Mouse (Mus musculus) cerebellum, adult 11 months (tissue): ENCODE measurements around the gene Dynlt1c.
"Not testable (repeated sequence)": the region's sequence is repeated elsewhere in the genome, so short reads cannot be mapped to it uniquely, and the experiment has no call there.

ENCODE experiments used
- DNase-seq: peaks from one replicate; pipeline ENCODE4 v3.0.0; 2022

The Dynlt1c gene

DNA sequence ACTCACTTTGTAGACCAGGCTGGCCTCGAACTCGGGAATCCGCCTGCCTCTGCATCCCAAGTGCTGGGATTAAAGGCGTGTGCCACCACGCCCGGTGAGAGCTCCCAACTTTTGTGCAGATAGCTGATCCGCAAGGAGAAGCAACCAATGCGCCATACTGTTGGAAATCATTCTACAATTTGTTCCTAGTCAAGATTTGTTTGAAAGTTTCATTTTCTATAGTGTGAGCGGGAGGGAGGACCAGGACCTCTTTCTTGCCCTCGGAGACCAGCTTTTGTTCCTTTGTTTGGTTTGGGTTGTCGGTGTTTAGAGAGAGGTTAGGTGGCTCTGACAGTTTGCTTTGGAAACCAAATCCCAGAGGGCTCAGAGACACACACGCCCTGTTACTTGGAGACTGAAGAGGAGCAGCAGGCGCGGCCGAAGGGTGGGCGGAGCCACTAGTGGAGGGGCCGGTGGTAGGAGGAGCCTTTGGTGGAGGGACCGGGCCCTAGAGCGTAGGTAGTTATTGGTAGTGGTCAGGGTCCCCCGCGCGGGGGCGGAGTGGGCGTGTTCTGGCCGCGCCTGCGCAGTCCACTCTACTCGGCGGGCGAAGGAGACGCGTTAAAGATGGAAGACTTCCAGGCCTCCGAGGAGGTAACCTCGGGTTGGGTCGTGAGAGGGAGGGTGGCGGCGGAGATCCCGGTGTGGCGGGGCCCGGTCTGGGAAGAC, at the start of gene Dynlt1c:
Dynlt1c (plus strand) TSS at position 468 of the 708 bp plus-strand sequence.
- DNase-seq = peak; percentile 71

DNA sequence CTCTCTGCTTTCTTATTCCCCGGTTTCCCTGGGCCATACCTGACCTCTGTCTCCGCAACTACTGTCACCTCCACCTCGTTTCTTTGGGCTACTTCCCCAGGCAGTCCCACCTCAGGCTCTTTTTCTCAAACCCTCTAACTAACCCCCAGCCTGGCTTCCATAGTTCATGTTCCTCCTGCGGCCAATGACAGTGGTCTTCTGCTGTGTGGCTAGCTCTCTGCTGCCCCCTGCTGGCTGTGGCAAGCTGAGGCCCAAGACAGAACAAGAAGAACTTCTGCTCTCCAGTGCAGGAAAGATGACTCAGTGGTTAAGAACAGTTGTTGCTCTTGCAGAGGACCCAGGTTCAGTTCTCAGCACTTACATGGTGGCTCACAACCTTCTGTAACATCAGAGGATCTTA, 47.7 kb upstream of the Dynlt1c start:
- DNase-seq = not testable (repeated sequence)

DNA sequence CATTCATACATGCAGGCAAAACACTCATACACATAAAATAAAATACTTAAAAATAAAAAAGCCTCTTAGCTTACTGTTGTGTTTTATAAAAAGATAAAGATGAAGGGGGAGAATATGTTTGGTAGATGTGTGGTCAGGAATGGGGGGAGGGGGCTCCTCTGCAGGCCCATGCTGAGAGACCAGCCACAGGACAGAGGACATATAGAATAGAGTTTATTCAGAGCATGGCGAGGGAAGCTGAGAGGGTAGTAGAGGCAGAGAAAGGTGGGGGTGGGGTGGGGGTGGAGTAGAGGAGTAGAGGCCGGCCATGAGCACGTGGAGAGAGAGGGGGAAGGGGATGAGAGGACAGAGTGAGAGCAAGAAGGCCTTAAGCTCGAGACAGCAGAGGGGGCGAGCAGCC, 47.2 kb upstream of the Dynlt1c start:
- DNase-seq = not testable (repeated sequence)

DNA sequence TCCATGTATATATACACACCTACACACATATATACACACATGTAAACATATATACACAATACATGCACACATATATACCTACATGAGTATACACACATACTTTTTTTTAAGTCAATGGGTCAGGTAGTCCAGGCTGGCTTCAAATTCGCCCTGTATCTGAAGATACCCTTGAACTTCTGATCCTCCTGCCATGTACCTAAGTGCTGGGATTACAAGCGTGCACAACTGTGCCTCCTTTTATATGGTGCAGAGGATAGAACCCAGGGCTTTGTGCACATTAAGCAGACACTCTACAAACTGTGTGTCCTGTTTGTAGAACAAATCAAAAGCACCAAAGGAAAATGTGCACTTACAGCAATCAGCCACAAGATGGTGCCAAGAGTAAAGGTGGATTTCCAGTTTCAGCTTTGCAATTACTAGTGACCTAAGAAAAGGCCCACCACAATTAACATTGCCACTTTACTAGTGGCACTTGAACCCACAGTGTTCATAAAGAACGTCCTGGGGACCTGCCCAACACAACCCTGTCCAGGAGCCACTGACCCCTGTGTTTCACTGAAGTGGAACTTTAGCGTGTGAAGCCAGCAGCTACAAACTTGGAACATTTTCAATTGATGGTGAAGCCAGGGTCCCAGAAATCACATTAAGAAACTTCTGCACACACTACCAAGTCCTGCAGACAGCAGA, 41.9 kb upstream of the Dynlt1c start:
- DNase-seq = not testable (repeated sequence)

DNA sequence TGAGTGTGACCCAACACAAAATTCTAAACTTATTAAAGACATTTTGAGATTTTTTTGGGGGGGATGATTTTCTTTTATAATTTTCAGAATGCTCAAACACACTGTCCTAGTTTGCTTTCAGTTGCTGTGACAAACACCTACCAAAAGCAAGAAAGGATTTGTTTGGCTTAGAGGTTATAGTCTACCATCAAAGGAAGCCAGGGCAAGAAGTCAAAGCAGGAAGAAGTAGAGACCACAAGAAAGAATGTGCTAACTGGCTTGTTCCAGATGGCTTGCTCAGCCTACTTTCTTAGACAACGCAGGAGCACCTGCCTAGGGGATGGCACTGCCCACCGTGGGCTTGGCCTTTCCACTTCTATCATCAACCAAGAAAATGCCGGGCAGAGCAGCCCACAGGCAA, 36.6 kb upstream of the Dynlt1c start:
- DNase-seq = not testable (repeated sequence)

DNA sequence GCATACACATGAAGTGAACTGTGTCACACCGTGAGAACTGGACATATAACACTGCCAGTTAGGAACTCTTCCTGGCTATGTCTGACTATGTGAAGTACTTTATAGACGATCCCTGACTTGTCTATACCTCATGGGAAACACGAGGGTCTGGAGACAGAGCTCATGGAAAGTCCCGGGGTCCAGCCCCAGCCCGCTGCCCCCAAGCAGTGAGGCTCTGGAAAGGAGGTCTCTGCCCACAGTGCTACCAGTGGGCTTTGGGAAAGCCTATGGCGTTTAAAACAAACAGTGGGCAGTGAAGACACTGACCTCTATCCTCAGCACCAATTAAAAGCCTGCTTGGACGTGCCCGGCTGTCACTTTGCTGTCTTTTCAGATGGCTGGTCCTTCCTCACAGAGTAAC, 33.6 kb upstream of the Dynlt1c start:
- DNase-seq = not testable (repeated sequence)

DNA sequence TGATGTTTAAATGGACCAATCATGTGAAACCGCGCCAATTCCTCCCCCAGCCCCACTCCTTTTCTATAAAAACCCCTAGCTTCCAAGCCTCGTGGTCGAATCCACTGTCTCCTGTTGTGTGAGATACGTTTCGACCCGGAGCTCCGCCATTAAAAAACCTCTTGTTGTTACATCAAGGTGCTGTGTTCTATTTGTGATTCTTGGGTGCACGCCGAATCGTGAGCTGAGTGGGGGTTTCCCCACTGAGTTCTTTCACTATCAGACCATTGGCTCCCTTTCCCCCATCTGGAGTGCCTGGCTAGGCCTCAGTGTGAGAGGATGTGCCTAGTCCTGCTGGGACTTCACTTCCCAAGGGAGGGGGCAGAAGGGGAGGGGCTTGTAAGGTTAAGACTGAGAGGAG, 30.2 kb upstream of the Dynlt1c start:
- DNase-seq = not testable (repeated sequence)

DNA sequence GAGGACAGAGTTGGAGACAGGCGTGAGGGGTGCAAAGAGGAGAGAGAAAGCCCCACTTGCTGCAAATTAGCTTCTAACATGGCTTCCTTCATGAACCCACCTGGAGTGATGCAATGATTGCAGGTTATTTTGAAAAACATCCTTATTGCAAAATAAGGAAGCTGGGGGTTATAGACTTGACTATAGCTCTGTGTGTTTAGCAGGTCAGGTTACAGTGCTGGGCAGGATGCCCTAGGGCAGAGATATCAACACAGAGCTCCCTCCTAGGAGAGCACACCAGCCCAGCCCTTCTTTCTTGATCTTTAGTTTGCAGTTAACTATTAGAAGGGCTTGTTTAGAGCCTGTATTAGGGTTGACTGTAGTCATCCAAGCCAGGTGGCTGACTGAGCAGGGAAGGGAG, 29.3 kb upstream of the Dynlt1c start:
- not testable (repeated sequence) for DNase-seq

DNA sequence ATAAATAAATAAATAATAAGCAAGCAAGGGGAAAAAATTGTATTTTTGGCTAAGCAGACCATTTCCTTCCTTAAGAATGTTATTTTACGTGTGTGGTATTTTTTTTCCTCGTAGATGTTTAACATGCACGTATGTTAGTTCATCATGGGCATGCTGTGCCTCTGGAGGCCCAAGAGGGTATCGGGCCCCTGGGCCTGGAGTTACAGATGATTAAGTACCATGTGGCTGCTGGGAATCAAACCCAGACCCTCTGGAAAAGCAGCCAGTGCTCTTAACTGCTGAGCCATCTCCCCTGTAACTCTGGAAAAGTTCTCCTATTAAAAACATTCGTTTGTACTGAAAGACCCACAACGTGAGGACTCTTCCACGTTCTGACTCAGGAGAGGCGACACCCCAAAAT, 26.1 kb upstream of the Dynlt1c start:
- not testable (repeated sequence) for DNase-seq

DNA sequence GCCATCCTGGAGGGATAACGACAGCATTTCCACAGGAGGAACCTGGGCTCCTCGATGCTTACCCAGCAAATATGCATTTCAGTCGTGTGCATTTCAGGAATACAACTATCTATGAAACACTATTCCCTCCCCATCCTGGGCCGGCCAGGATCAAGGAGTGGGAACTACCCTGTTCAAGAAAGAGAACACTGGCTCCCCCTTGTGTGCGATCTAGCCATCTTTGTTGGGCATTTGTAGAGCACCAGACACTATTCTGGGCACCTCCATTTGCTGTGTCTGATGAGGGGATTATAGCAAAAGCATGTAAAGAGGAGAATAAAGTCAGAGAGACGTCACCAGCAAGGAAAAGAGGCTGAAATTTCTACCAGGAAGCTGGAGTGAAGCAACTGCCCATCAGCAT, 12.8 kb upstream of the Dynlt1c start:
- DNase-seq = not testable (repeated sequence)

DNA sequence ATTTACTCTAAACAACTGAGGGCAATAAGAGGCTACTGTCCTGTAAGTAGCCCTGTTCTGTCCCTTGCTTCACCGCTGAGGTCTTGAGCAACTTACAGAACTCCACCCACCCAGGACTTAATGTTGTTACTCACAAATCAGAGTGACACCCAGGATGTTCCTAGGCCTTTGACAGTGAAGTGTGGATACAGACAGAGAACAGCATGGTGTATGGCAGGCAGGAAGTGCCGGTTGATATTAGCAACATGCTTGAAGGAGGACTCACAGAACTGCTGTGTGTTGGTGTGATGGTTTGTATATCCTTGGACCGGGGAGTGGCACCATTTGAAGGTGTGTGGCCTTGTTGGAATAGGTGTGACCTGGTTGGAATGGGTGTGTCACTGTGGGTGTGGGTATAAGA, 9.4 kb upstream of the Dynlt1c start:
- not testable (repeated sequence) for DNase-seq

DNA sequence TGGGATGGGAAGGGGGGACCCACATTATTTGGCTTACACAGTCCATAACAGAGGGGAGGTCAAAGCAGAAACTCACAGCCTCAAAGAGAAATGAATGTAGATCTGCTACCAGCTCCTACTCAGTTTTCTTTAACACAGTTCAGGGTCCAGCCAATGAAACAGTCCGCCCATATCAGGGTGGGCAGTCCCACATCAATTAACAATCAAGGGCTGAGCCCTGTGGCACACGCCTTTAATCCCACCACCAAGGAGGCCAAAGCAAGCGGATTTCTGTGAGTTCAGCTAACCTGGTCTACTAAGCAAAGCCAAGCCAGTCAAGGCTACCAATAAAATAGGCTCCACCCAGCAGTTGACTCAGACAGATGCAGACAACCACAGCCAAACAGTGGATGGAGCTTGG, 7.6 kb upstream of the Dynlt1c start:
- DNase-seq = not testable (repeated sequence)

DNA sequence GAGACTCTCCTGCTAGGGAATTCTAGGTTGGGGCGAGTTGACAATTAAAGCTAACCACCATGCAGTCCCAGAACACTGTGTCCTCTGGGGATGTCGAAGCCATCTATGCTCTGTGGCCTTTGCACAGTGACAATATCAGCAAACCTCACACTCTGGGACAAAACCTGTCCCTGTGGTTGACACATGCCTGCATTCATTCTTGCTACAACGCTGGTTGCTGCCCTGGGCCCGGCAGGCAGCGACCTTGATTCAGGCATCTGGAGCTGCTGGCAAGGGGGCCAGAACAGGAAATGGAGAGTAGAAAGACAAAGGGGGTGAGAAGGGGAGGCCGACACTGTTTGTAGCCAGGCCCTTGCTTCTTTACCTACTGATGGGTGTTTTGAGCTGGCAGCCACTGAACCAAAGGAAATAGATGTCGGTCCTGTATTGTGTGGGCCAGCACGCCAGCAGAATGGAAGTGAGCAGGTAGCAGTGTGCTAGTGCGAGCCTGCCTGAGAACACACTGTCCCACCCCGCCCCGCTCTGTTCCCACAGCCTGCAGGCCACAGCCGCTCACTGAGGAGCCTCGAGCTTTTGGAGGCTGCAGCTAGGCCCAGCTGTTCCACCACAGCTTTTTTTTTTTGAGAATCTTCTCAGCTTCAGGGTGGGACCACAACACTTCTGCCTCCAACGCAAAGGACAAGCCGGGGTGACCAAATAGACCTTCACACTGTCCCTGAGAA, 5.5 kb upstream of the Dynlt1c start:
- not testable (repeated sequence) for DNase-seq

DNA sequence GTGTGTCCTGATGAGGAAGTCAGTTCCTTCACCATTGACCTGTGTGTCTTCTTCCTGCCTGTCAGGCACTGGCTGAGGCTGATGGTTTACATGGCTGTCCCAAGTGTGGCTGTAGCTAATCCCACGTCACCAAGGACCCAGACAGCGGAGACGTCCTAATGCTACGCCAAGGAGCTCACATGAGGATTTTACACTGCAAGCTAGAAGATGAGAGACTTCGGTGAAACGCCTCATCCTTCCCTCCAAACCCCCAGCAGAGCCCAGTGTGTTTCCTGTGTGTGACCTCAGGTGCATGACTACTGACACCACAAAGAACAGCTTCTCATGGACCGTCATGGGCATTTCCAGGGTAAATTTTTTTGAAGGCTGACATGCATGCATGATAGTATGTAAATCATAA, 3.1 kb upstream of the Dynlt1c start:
- DNase-seq = not testable (repeated sequence)

DNA sequence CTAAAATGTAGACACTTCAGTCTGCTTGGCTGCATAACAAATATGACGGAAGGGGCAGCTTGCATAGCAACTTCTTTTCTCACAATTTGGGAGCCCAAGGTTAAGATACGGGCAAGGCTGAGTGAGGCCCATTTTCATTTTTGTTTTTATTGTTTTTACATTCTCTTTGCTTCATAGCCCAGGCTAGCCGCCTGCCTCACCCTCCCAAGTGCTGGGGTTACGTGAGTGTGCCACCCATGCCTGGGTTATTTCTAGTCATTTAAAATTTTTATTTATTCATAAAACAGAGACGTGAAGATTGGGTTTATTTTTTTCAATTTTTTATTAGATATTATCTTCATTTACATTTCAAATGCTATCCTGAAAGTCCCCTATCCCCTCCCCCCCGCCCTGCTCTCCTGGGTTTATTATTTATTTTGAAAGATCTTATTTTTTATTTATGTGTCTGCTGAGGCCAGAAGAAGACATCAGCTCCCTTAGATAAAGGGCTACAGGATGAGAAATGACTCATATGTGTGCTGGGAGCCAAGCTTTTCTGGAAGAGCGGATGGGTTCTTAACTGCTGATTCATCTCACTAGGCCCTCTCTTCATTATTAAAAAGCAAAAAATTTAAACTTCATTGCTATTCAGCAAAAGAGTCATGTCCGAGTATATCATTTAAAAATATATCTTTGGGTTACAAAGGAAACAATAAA, 1.1 kb upstream of the Dynlt1c start:
- not testable (repeated sequence) for DNase-seq

DNA sequence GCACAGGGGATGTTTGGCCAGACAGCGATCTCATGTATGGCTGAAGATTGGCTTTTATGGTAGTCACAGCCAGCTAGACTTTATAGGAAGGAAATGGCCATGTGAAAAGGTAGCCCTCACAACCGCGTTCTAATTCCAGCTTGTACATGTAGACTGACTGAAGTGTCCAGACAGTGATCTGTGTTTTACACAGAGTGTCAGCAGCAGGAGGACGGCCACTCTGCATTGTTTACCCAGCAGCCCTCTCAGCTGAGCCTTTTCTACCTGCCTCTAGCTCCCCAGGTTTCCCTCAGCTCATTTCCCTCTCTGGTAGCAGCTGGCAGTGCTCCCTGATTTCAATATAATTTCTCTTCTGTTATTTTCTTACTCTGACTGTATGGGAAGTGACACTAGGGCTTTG, 734 bp downstream of the Dynlt1c start:
- not testable (repeated sequence) for DNase-seq

DNA sequence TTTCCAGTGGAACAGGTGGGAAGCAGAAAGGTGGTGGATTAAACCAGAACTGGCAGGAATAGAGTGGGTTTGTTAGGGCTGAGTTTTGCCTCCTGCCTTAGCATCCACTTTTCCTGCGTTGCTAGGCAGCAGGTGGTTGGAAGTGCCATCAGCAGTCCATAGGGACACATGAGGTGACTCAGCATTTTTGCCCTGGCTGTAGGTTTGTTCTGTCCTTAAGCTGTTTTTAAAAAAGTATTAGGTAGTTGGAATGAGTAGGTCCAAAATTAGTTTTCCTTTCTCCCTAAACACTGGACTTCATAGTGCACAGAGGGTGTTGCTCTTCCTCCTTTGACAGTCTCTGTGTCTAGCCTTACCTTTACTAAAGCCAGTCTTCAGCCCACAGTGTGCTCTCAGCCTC, 3.9 kb downstream of the Dynlt1c start:
- not testable (repeated sequence) for DNase-seq

DNA sequence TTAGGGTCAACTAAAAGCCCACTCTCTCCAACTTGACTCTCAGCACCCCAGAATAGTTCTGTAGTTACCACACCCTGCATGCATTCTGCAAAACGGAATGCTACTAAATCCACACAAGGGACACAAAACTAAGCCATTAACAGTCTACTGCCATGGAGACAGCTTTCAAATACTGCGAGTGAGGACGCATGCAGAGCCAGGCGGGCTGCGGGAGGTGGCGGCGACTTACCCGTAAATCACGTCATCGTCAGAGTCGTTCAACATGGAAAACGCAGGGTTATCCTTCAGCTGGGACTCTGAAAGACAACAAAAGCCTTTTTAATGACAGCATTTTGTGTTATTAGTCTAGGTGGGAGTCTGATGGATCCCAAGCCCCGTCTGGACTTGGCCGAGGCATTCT, 12.1 kb downstream of the Dynlt1c start:
- not testable (repeated sequence) for DNase-seq

DNA sequence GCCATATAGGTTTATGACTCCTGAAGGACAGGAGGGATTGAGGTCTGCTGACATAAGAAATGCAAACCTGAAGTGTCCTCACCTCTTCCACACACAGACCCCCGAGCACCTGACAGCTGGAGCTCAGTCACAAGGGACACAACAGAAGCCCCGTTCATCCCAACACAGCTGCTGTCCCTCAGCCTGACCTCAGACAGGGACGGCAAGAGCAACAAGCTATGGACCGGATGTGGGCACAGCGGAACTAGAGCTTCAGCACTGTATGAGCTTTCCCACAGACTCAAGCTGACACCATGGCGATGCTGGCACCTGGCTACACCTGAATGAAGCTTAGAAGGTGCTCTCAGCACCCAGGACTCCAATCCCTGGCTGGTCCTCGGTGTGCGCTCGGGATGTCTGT, 12.8 kb downstream of the Dynlt1c start:
- DNase-seq = not testable (repeated sequence)

DNA sequence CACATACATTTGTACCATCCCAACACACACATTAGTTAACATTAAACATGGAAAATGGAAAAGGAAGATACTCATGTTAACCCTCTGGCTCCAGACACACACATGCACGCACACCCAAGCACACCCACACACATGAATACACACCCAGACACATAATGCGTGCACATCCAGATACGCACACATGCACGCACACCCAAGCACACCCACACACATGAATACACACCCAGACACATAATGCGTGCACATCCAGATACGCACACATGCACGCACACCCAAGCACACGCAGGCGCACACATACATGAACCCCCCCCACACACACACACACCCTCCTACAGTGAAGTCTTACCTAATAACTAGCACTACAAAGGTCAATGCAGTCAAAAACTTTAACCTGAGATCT, 15.3 kb downstream of the Dynlt1c start:
- not testable (repeated sequence) for DNase-seq

DNA sequence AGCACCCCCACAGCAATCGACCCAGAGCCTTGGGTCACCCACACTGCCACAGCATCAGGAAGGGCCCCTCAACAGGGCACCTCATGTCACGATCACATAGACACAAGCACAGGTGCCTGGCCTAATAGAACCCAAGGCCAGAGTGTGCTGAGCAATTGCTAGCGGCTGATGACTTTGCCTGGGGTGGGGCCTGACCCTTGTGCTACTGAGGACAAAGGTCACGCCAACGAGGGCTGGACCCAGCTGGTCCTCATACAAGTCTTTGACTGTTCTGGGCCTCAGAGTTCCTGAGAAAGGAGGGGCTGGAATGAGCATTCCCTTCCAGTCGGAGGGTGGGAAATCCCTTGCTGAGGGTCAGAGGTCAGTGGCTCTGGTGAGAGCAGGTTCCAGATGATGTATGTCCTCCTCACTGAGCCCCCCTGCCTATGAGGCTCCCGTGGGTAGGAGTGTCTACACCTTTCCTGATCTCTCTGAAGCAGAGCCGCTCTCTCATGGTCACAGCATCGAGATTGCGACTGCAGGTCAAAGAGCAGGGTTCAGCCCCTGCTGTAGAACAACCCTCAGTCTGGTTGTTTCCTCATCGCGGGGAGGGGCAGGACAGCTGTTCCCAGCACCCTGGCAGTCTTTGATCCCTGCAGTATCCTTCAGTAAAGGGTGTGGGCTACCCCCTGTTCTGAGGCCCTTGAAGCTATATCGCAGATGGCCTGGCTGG, 16.4 kb downstream of the Dynlt1c start:
- DNase-seq = not testable (repeated sequence)

DNA sequence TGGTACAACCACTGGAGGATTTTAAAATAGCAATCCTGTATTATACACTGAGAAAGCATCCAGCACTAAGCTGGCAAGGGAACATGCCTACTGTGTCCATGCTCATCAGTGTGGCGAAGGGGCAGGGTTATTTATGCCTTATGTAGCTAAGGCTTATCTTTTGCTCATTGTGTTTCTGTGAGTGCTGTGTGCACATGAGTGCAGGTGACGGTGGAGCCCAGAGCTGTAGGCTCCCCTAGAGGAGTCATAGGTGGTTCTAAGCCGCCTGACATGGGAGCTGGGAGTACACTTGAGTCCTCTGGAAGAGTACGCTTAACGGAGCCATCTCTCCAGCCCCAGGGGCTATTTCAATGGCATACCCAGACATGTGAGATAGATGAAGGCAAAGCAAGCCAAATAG, 17.8 kb downstream of the Dynlt1c start:
- DNase-seq = not testable (repeated sequence)
